Mouse (Mus musculus) neural tube, embryonic 11.5 days (tissue): ENCODE results near the gene Cfap206. TPM values are rescaled to one million over a fixed set of nuclear protein-coding genes. Genes with fewer than 3 reads are reported as not detected.

Experiments used
- ATAC-seq: fragments of 200-750 bp; cut with Nextera tagmentation; 2 replicates; pipeline ENCODE4 v1.8.0; 2017; ENCODE audit warnings: moderate number of reproducible peaks, mild to moderate bottlenecking, moderate TSS enrichment, moderate library complexity; ENCODE audit not compliant: insufficient read depth, low FRiP score, low TSS enrichment
- DNase-seq: peaks from one replicate; pipeline ENCODE4 v3.0.0-alpha.2; 2015; ENCODE audit warnings: low spot score
- H3K27ac ChIP-seq: fragments of 300-500 bp; sonication (generic); 2 replicates; pipeline ENCODE4 v1.5.1; 2014; ENCODE audit warnings: low read depth, mild to moderate bottlenecking, low read length
- H3K27me3 ChIP-seq: fragments of 300-500 bp; sonication (generic); 2 replicates; pipeline ENCODE4 v1.6.1; 2014; ENCODE audit warnings: mild to moderate bottlenecking, low read length, mixed read lengths; ENCODE audit not compliant: control insufficient read depth, insufficient read depth
- H3K36me3 ChIP-seq: fragments of 300-500 bp; sonication (generic); 2 replicates; pipeline ENCODE4 v1.6.1; 2014; ENCODE audit warnings: mild to moderate bottlenecking, low read length, moderate library complexity, mixed read lengths; ENCODE audit not compliant: control insufficient read depth, insufficient read depth
- H3K4me1 ChIP-seq: fragments of 300-500 bp; sonication (generic); 2 replicates; pipeline ENCODE4 v1.6.1; 2014; ENCODE audit warnings: low read length, mixed read lengths; ENCODE audit not compliant: control insufficient read depth, insufficient read depth
- H3K4me2 ChIP-seq: fragments of 300-500 bp; sonication (generic); 2 replicates; pipeline ENCODE4 v1.6.1; 2014; ENCODE audit warnings: low read depth, mild to moderate bottlenecking, moderate library complexity
- H3K4me3 ChIP-seq: fragments of 300-500 bp; sonication (generic); 2 replicates; pipeline ENCODE4 v1.5.1; 2014; ENCODE audit warnings: low read depth, low read length
- H3K9ac ChIP-seq: fragments of 300-500 bp; sonication (generic); 2 replicates; pipeline ENCODE4 v1.6.1; 2014; ENCODE audit warnings: mild to moderate bottlenecking, low read length
- H3K9me3 ChIP-seq: fragments of 300-500 bp; sonication (generic); 2 replicates; pipeline ENCODE4 v1.6.1; 2016; ENCODE audit warnings: low read length; ENCODE audit not compliant: control insufficient read depth
- WGBS: fragments of 180-500 bp; shearing (Covaris S2); extraction: QIAGEN DNeasy Blood & Tissue Kit; methylation state at CpG from one replicate; pipeline ENCODE4 v1.1.7; 2014; 5-methylcytosine and 5-hydroxymethylcytosine counted together
- polyA plus RNA-seq: library from polyadenylated mRNA; unstranded; fragments of >200 nt; fragmentation: Nextera tagmentation; extraction: Ambion mirVana; gene quantifications from 2 replicates; pipeline ENCODE4 v1.2.1, GENCODE M21; 2014

Gene Cfap206
- polyA plus RNA-seq, 1 experiment from 2014 or later: 0.60 TPM

- H3K27me3 ChIP-seq: no peaks in the 10 kb centered on the region
- DNase-seq (no peak), ATAC-seq (no peak)
- H3K27ac ChIP-seq: no peak overlapping the region
- H3K36me3 ChIP-seq: no peaks in the 10 kb centered on the region
- 68% methylated on average over 4 of the region's 4 CpGs for WGBS
- no peak overlapping the region for H3K9ac ChIP-seq
- no peak overlapping the region for H3K4me3 ChIP-seq
- H3K4me1 ChIP-seq: no peaks in the 10 kb centered on the region
- H3K4me2 ChIP-seq: no peak overlapping the region
- no peaks in the 10 kb centered on the region for H3K9me3 ChIP-seq
These were observed 5.7 kb downstream of the Cfap206 start for GRCm38 (mm10) chr4:34724306-34724705.

GRCm38 (mm10) chr4:34723186-34723585, 6.8 kb downstream of the Cfap206 start:
- Histone ChIP-seq H3K9me3 (no peaks in the 10 kb centered on the region), H3K9ac (no peak overlapping the region), H3K4me3 (no peak overlapping the region), H3K27ac (no peak overlapping the region), H3K27me3 (no peaks in the 10 kb centered on the region), H3K36me3 (no peaks in the 10 kb centered on the region), H3K4me1 (no peaks in the 10 kb centered on the region), H3K4me2 (no peak overlapping the region)
- DNase-seq (no peak), ATAC-seq (no peak)
- WGBS: 73% methylated on average over 4 of the region's 4 CpGs

- H3K36me3 ChIP-seq: no peaks in the 10 kb centered on the region
- 90% methylated on average over 7 of the region's 7 CpGs for WGBS
- H3K27me3 ChIP-seq: no peaks in the 10 kb centered on the region
These were observed 9.7 kb downstream of the Cfap206 start for GRCm38 (mm10) chr4:34720127-34720895.

GRCm38 (mm10) chr4:34719421-34719820, 10.6 kb downstream of the Cfap206 start:
- ATAC-seq (no peak), DNase-seq (no peak)
- Histone ChIP-seq H3K9ac (no peak overlapping the region), H3K9me3 (no peaks in the 10 kb centered on the region), H3K27ac (no peak overlapping the region), H3K27me3 (no peaks in the 10 kb centered on the region), H3K4me3 (no peak overlapping the region), H3K4me1 (no peaks in the 10 kb centered on the region), H3K36me3 (no peaks in the 10 kb centered on the region), H3K4me2 (no peak overlapping the region)
- 98% methylated on average over 12 of the region's 12 CpGs for WGBS

More at GRCm38 (mm10) chr4:34720127-34720895, 9.7 kb downstream of the Cfap206 start:
- Histone ChIP-seq H3K4me1 (no peaks in the 10 kb centered on the region), H3K4me3 (no peak overlapping the region), H3K9ac (no peak overlapping the region), H3K27ac (no peak overlapping the region), H3K9me3 (no peaks in the 10 kb centered on the region), H3K4me2 (no peak overlapping the region)
- ATAC-seq: no peak
- DNase-seq: no peak

GRCm38 (mm10) chr4:34715062-34715461, 14.9 kb downstream of the Cfap206 start:
- Histone ChIP-seq H3K9ac (no peak overlapping the region), H3K27me3 (no peaks in the 10 kb centered on the region), H3K4me3 (no peak overlapping the region), H3K27ac (no peak overlapping the region), H3K36me3 (no peaks in the 10 kb centered on the region), H3K4me2 (no peak overlapping the region), H3K9me3 (no peaks in the 10 kb centered on the region), H3K4me1 (no peaks in the 10 kb centered on the region)
- WGBS: 93% methylated on average over 1 of the region's 1 CpGs
- DNase-seq (no peak), ATAC-seq (no peak)

- 87% methylated on average over 3 of the region's 3 CpGs for WGBS
- no peak for DNase-seq
- no peak overlapping the region for H3K27ac ChIP-seq
These were observed 21.9 kb downstream of the Cfap206 start for GRCm38 (mm10) chr4:34708127-34708526.

GRCm38 (mm10) chr4:34707248-34707647, 22.8 kb downstream of the Cfap206 start:
- Histone ChIP-seq H3K4me2 (no peak overlapping the region), H3K9me3 (no peaks in the 10 kb centered on the region), H3K27me3 (no peaks in the 10 kb centered on the region), H3K4me3 (no peak overlapping the region), H3K4me1 (no peaks in the 10 kb centered on the region), H3K27ac (no peak overlapping the region), H3K9ac (no peak overlapping the region), H3K36me3 (no peaks in the 10 kb centered on the region)
- ATAC-seq (no peak), DNase-seq (no peak)
- 74% methylated on average over 3 of the region's 3 CpGs for WGBS

More at GRCm38 (mm10) chr4:34708127-34708526, 21.9 kb downstream of the Cfap206 start:
- no peak overlapping the region for H3K9ac ChIP-seq
- no peak overlapping the region for H3K4me2 ChIP-seq
- no peaks in the 10 kb centered on the region for H3K36me3 ChIP-seq
- H3K9me3 ChIP-seq: no peaks in the 10 kb centered on the region
- no peak overlapping the region for H3K4me3 ChIP-seq
- H3K27me3 ChIP-seq: no peaks in the 10 kb centered on the region
- ATAC-seq: no peak
- H3K4me1 ChIP-seq: no peaks in the 10 kb centered on the region

- Histone ChIP-seq H3K4me2 (no peak overlapping the region), H3K27ac (no peak overlapping the region), H3K9me3 (no peaks in the 10 kb centered on the region), H3K9ac (no peak overlapping the region), H3K4me3 (no peak overlapping the region), H3K36me3 (no peaks in the 10 kb centered on the region), H3K4me1 (no peaks in the 10 kb centered on the region), H3K27me3 (no peaks in the 10 kb centered on the region)
- ATAC-seq (no peak), DNase-seq (no peak)
- WGBS: 73% methylated on average over 4 of the region's 4 CpGs
These were observed 27.0 kb downstream of the Cfap206 start for GRCm38 (mm10) chr4:34703029-34703428.

GRCm38 (mm10) chr4:34702231-34702630, 27.8 kb downstream of the Cfap206 start:
- Histone ChIP-seq H3K4me3 (no peak overlapping the region), H3K27me3 (no peaks in the 10 kb centered on the region), H3K9ac (no peak overlapping the region), H3K4me1 (no peaks in the 10 kb centered on the region), H3K9me3 (no peaks in the 10 kb centered on the region), H3K27ac (no peak overlapping the region), H3K36me3 (no peaks in the 10 kb centered on the region), H3K4me2 (no peak overlapping the region)
- WGBS: 97% methylated on average over 11 of the region's 11 CpGs
- ATAC-seq (no peak), DNase-seq (no peak)
